Mouse (Mus musculus): Measurements from ENCODE around the gene Mrpl52.

Mrpl52 gene

DNA sequence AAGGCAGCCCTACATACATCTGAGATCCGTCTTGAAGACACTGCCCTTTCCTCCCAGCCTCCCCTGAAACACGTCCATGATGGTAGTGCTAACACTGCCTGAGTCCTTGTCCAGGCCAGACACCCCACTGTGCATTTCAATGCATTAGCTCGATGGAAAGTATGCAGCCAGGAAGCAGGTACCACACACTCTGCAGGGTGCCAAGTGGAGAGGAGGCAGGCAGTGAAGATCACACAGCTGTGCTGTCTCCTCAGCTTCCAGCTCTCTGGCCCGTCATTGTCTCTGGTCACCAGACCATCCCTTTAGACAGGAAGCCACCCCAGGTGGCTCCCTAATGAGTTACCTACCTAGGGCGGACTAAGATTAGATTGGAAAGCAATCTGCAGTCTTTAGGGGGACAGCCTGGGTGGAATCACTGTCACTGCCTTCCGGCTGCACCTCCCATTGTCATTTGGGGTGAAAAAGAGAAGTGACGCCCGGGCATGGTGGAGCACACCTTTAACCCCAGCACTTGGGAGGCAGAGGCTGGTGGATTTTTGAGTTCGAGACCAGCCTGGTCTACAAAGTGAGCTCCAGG, 14.6 kb upstream of the Mrpl52 start:
- DNase-seq (ENCODE audit: low spot score), result no peak

DNA sequence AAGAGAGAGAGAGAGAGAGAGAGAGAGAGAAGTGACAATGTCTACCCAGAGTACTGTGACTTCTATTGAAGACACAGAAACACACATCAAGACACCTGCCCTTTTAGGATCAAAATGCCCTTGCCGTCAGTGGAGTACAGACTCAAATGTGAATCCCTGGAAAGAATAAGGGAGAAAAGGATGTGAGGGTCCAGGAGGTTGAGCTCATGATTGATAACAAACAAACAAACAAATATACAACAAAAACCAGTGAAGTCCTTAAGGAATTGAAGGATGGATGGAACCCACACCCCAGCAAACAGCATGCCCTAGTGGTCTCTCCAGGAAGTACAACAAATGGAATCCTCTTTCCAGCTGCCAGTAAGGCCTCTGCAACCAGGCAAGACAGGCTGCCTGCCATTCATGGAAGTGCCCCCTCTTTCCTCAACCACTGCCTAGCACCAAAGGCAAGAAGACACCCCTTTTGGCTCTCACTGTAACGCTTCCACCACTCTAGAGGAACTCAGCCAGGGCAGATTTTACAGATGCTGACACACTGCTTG, 14.0 kb upstream of the Mrpl52 start:
- peak; percentile 71 for DNase-seq (ENCODE audit: low spot score)

DNA sequence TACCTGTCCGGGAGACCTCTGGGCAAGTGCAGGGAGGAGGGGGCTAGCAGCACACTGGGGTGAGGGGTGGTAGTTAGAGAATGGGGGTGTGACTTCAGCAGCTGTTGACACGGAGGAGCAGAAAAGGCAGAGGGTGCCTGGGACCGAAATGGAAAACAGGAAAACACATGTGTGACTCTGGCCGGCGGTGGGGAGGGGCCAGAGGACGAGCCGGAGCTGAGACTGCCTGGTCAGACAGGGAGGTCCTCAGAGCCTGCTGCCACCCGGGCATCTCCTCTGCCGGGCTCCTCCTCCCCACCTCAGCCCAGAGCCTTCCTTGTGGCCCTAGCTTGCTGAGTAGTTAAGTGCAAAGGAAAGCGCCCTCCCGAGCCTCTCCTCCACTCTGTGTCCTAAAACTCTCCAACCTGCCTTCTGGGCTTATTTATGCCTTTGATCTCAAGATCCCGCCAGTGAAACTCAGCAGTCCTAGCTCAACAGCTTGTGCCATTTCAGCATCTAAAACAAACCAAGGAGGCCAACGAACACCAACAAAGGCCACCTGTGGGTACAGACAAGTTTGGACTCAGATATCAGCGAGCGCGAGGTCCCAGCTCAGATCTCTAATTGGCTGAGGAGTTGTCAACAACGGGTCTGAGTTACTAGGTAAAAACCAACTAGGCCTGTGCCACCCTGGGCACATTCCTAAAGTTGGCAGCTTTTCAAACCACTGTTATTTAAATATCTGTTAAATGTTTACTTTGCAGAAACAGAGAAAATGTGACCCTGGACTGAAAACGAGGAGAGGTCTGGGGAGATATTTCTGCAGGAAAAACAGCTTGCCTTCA, 12.6 kb upstream of the Mrpl52 start:
- DNase-seq (ENCODE audit: low spot score), result peak; percentile 53

DNA sequence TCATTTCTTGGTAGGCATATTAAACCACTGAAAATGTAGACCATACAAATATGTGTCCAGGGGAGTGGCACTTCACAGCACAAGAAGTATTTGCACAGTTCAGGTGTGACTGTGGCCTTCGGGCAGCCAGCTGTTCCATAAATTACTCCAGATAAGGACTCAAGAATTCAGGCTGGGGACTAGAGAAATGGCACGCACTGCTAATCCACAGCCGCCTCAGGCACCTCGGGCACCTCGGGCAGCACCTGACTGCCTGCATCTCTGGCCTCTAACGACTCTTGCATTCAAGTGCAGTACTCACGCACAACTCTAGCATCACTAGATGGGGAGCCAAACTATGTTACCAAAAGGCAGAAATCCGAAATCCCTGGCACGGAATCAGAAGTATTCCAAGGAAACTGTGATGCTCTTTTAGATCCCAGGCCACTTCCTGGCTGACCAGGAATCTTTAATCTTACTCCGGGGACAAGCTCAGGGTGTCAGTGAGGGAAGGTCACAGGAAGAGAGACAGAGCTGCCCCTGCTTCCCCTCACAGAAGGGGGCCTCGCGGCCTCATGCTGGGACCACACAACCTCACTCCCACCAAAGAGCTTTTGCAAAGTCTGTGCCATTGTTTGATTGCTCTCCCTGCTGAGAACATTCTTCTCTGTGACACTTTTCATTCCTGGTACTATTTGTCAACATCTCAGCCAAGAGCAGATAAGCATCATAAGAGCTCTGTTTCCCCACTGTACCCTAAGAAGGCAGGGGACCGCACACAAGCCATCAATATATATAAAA, 11.3 kb upstream of the Mrpl52 start:
- DNase-seq (ENCODE audit: low spot score), result no peak

DNA sequence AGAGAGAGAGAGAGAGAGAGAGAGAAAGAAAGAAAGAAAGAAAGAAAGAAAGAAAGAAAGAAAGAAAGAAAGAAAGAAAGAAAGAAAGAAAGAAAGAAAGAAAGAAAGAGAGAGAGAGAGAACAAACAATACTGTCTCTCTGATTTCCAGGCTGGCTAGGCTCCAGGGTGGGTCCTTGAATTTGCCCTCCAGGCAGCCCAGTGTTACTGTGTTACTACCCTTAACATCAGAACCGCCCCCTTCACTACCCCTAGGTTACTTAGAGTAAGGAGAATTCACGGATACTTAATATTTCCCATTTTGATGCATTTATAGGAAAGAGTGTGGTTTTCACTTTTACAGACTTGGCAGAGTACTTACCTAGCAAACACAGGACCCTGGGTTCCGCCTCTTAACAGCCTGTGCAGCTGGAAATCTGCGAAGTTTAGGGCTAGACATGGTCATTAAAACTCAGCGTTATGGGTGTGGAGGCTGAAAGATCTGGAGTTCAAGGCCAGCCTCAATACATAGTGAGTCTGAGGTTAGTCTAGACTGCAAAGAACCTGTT, 10.4 kb upstream of the Mrpl52 start:
- DNase-seq (ENCODE audit: low spot score), result no peak

DNA sequence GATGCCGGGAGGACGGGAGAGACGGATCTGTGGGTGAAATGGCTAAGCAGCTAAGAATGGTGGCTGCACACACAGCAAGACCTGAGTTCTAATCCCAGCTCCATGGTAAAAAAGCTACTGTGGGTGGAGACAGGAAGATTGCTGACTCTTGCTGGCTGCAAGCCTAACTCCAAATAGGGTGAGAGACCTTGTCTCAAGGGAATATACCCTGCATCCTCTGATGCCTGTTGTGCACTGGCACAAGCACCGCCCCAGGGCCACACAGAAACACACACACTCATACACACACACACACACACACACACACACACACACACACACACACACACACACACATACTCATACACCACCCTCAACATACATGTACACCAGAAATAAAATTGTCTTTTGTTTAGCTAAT, 9.9 kb upstream of the Mrpl52 start:
- DNase-seq (ENCODE audit: low spot score), result no peak

DNA sequence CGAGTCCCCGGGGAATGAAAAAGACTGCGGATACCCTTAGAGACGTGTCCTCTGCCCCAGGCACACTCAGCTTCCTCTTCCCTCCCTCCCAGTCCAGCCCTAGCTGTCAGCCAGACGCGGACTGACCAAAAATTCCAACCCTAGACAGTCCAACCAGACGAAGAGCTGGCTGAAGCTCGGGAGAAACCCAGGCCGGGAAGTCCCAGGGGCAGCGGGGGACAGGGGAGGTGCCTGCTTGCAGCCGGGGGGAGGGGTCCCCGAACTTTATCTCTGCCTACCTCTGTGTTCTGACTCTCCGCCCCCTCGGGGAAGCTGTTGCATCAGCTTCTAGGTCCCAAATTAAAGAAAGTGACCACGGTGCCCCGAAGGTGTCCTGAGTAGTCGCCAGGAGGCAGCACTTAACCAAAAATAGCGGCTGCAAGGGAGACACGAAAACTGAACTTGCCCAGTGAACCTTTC, 9.1 kb upstream of the Mrpl52 start, which contains the start of gene Slc7a7:
Gene Slc7a7, minus strand, starts transcription at position 158 of the 459 bp plus-strand sequence.
- peak; percentile 33 for DNase-seq (ENCODE audit: low spot score)

DNA sequence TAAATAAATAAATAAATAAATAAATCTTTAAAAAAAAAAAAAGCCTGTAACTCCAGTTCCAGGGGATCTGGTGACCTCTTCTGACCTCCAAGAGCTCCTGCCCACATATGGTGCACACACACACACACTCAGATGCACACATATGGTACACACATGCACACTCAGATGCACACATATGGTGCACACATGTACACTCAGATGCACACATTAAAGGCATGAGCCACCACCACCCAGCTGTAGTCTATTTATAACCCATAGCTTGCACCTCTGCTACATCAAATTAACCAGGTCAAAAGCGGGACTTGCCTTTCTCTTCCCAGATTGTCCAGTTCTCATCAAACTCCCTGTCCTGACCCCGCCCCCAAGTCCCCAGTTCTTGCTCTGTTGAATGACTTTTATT, 5.7 kb upstream of the Mrpl52 start:
- DNase-seq (ENCODE audit: low spot score), result no peak

DNA sequence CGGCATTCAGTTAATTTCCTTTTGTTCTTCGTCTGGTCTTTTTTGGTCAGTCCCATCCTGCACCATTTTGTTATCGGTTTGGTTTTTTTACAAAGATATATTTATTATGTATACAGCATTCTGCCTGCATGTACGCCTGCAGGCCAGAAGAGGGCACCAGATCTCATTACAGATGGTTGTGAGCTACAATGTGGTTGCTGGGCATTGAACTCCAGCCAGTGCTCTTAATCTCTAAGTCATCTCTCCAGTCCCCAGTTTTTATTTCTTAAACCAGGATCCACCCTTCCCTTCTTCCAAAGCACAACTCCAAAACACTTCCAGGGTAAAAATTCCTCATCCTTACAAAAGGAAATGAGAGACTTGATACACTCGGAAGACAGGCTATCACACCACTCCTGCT, 3.3 kb upstream of the Mrpl52 start:
- no peak for DNase-seq (ENCODE audit: low spot score)

DNA sequence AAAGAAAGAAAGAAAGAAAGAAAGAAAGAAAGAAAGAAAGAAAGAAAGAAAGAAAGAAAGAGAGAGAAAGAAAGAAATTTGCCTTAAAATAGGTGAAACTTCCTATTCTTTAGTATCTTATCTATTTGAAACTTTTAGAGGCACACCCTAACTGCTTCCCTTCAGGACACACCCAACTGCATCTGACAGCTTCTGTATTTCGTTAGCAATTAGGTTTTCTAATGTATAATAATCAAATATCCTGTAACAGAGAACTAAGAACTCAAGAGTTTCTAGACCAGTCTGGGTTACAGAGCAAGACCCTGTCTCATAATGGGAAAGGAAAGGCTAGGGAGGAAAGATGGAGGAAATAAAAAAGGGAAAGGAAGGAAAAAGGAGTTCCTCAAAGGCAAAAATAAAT, 2.1 kb upstream of the Mrpl52 start:
- DNase-seq (ENCODE audit: low spot score), result no peak

DNA sequence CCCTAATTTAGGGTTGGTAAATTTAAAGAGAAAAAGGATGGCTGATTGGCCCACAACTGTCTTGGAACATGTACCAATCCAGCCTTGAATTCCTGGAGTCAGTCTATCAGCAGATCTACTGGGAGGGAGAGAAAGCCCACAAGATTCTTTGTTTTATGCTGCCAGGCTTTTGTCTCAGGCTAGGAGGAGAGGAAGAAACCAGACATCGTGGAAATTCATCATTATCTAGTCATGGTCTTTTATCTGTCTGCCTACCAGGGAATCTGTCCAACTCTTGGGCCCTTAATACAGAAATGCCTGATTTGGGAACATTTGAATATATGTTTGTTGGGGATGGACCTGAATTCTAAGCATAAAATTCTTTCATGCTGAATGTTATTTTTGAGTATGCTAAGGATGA, 1.2 kb upstream of the Mrpl52 start:
- no peak for DNase-seq (ENCODE audit: low spot score)

DNA sequence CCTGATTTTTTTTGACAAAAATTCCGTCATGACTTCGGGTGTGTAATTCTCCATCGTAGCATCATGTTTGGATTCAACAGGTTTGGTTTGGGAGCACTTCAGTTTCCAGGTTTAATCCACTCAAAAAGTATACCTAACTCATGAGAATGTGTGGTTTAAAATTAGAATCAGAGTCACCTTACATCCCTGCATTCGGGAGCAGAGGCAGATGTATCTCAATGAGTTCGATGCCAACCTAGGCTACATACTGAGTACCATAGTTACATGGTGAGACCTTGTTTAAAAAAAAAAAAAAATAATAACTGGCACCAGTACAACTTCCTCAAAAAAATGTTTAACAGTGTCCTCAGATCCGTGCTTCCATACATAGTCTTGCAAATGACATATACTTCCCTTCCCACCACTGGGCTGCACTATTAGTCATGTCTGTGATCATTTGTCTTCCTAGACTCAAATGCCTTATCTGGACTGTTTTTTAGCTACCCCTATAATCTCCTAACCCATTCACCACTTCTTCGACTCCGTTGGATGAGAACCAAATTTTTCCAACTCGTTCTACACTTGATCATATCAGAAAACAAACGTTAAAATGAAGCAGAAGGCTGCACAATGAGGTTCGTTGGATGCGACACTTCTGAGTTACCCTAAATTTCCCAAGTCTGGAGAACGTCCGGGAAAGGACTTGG, 563 bp upstream of the Mrpl52 start:
- no peak for DNase-seq (ENCODE audit: low spot score)

DNA sequence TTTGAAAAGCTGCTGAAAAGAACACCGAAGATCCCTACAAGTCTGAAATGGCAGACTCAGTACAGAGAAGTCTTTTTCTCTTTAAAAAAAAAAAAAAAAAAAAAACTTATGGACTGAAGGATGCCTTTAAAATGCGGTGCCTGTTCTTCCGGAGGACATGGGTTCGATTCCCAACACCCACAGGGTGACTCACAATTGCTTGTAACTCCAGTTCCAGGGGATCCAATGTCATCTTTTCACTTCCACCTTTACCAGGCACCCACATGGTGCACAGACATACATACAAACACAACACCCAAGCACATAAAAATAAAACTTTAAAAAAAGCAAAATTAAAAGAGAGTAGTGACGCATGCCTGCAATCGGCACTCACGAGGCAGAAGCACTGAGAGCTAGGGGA, 987 bp downstream of the Mrpl52 start:
- DNase-seq (ENCODE audit: low spot score), result no peak

DNA sequence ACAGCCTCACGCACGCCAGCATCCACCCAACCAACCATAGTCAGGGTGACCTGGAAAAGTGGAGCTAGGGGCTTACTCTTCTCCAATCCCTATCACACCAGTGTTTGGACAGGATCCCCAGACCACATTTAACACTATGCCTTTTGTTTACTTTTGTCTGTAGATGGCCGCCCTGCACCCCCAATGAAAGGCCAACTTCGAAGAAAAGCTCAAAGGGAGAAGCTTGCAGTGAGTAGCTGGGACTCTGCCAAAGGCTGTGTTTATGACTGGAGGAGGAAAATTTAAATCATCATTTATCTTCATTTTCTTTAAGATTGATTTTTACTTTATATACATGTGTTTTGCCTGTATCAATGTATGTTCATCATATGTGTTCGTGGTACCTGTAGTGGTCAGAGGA, 1.7 kb downstream of the Mrpl52 start:
- DNase-seq (ENCODE audit: low spot score), result no peak

DNA sequence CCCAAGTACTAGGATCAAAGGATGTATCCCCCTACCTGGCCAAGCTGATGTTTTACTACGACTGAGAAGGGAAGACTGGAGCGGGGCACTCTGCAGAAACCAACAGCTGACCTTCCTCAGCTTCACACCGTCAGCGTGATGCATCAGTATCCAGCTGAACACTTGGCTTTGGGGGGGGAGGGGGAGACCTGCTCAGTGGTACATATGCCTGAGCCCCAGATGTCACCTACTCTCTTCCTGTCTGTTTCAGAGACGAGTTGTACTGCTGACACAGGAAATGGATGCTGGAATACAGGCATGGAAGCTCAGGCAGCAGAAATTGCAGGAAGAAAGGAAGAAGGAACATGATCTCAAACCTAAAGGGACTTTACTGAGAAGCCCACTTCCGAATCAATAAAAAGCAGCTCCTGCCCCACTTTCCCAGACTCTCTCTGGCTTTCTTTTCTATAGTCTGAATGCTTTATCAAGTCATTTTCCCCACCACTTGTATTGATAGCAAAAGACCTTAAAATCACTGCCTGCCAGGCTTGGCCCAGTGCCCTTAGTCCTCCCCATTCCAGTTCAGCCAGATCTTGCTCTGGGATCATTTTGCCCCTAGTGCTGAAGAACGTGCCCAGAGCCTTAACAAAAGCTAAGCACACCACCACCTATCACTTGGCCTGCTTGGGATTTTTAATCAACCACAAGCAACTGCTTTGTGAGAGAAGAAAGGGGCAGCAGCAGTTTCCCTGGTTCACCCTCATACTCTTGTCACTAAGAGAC, 2.8 kb downstream of the Mrpl52 start:
- peak; percentile 53 for DNase-seq (ENCODE audit: low spot score)

DNA sequence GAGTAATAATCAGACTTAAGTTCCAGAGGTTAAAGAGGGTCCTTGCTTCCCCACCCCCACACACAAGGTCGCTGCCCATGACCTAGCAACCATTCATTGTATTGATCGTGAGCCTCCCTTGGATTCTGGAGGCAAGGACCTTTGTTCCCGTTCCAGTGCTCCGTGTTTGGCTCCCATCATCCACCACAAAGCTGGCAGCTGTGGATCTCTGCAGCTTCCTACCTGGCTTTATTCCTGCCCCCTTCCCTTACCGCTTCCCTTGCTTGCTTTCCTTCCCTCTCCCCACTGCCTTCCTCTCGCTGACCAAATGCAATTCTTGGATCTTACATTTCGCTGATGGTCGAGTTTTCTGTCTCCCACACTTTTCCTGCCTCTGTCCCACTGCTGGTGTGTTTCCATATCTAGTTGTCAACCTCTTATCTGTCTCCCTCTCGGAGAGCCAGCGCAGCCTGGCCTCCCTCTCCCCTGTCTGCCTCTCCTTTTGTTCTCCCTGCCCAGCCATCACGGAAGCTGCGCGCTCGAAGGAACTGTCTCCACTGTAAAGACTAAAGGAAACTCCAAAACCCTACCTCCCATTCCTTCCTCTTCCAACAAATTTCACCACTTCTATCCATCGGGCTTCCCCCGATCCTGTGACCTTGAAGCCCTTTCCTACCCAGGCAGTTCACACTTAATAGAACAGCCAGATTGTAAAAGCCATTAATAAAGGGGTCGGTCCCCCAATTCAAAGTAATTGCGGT, 3.9 kb downstream of the Mrpl52 start:
- DNase-seq (ENCODE audit: low spot score), result no peak

DNA sequence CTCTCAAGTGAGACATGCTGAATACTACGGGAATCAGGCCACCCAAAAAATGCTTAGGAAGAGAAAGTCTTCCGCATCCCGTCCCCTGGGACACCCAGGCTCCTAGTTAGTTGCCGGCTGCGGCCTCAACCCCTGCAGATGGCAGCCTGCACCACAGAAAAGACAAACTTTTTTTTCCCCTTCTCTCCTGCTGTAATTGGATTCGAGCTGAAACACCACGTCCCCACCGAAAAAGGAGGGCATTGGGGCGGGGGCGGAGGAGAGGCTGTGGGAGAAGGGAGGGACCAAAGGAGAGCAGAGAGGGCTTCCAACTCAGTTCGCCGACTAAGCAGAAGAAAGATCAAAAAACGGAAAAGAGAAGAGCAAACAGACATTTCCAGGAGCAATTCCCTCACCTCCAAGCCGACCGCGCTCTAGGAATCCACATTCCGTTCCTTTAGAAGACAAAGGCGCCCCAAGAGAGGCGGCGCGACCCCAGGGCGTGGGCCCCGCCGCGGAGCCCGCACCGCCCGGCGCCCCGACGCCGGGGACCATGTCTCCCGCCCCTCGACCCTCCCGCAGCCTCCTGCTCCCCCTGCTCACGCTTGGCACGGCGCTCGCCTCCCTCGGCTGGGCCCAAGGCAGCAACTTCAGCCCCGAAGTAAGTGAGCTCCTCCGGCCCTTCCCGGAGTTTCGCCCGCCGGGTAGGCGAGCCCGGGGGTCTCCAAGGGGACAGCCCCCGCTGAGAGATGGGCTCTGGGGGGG, 4.8 kb downstream of the Mrpl52 start, which contains the start of gene Mmp14:
Gene Mmp14, plus strand, starts transcription at position 279 of the 744 bp plus-strand sequence.
- peak; percentile 81 for DNase-seq (ENCODE audit: low spot score)

DNA sequence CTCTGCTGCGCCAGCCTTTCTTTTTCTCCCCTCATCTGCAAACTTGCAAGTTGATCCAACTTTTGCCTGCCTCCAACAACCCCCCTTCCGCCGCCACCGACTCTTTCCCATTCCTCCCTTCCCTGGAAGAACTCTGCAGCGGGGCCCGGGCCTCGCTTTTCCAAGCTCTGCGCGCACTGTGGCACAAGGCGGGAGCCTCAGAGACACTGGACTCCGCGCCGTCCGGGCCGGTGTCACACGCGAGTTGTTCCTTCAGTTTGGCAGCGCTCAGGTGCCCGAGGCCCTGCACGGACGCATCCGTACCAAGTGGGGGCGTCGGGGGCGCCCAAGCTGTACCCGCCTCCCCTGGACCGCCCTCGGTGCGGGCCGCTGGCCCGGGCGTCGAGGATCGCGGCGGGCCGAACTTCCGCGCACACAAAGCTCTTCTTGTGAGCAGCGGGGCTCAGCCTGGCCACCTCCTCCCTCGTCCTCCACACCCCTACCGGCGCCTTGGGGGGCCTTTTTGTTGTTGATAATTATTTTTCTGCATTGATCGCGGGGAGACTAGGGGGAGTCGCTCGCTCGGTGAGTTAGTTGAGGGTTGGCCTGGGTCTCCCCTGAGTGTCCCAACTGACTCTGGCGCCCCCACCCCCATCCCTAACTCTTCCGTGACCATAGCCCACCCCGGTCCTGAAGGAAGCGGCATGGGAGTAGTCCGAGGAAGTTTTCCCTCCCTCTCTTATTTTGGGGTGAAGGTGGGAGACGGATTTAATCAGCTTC, 5.5 kb downstream of the Mrpl52 start:
- peak; percentile 55 for DNase-seq (ENCODE audit: low spot score)

Data from urinary bladder, postnatal 14 days (tissue).